Mouse (Mus musculus) heart, adult 2 months (tissue): ENCODE results near the gene Sec22a. TPM values are rescaled to one million over a fixed set of nuclear protein-coding genes. Genes with fewer than 3 reads are reported as not detected.
A peak's percentile ranks its signal among the peaks of the same experiment; 100 is the strongest.

Experiments
- DNase-seq, 2 experiments: peaks; one replicate each; pipeline ENCODE4 v3.0.0; 2021
- H3K27ac ChIP-seq: fragments of 200-600 bp; 2 replicates; pipeline ENCODE4 v1.8.1; 2022
- H3K27me3 ChIP-seq: fragments of 200-500 bp; 2 replicates; pipeline ENCODE4 v1.6.1; 2012; ENCODE audit warnings: mild to moderate bottlenecking, low read length, inconsistent platforms, mixed read lengths; ENCODE audit not compliant: control insufficient read depth, insufficient read depth
- H3K36me3 ChIP-seq: fragments of 200-500 bp; 2 replicates; pipeline ENCODE4 v1.6.1; 2012; ENCODE audit warnings: low read length, inconsistent platforms; ENCODE audit not compliant: control insufficient read depth, insufficient read depth
- H3K4me1 ChIP-seq: fragments of 200-500 bp; 2 replicates; pipeline ENCODE4 v1.6.1; 2011; ENCODE audit warnings: low read length; ENCODE audit not compliant: control insufficient read depth, insufficient read depth
- H3K4me3 ChIP-seq: fragments of 200-600 bp; 2 replicates; pipeline ENCODE4 v1.8.1; 2022
- H3K79me2 ChIP-seq: fragments of 200-500 bp; replicated peaks from 2 replicates; pipeline ENCODE4 v1.6.1; 2012; ENCODE audit warnings: mild to moderate bottlenecking, inconsistent platforms, low read length, moderate library complexity, mixed read lengths; ENCODE audit not compliant: control insufficient read depth, insufficient read depth
- H3K9ac ChIP-seq: fragments of 200-500 bp; 2 replicates; pipeline ENCODE4 v1.6.1; 2012; ENCODE audit warnings: low read depth, mild to moderate bottlenecking, control low read depth, inconsistent platforms, low read length, mixed read lengths
- CTCF ChIP-seq: fragments of 200-600 bp; IDR thresholded peaks from 2 replicates; pipeline ENCODE4 v1.8.1; 2022; ENCODE audit warnings: antibody characterized with exemption, mild to moderate bottlenecking, moderate library complexity
- EP300 ChIP-seq: fragments of 200-500 bp; IDR thresholded peaks from 2 replicates; pipeline ENCODE4 v1.6.1; 2011; ENCODE audit warnings: low read depth, low read length, control low read depth; ENCODE audit not compliant: insufficient read depth
- POLR2A ChIP-seq: fragments of 200-500 bp; IDR thresholded peaks from 2 replicates; pipeline ENCODE4 v1.6.1; 2011; ENCODE audit warnings: mild to moderate bottlenecking, low read depth, low read length, control low read depth; ENCODE audit not compliant: insufficient read depth
- WGBS: fragments of 180-500 bp; shearing (Covaris S2); methylation state at CpG from one replicate; pipeline ENCODE4 v1.1.7; 2018; 5-methylcytosine and 5-hydroxymethylcytosine counted together
- intact Hi-C: fragments of 180-260 bp; cut with DNase I; formaldehyde crosslinking; loops from one replicate; pipeline ENCODE4 v1.15.1; 2025
- polyA plus RNA-seq: library from polyadenylated mRNA; depleted of rRNA; stranded (reverse); fragments of >200 nt; gene quantifications from 2 replicates; pipeline ENCODE4 v1.2.3, GENCODE M21; 2012
- total RNA-seq, 2 experiments: library from RNA; stranded (reverse); gene quantifications; 2 replicates each; pipeline ENCODE4 v1.2.3; 2021

Sec22a gene
- total and polyA plus RNA-seq, 3 experiments, result 10.3 to 17.6 (median 12.0) TPM

GRCm38 (mm10) chr16:35319335-35319734 lies 44.4 kb downstream of the Sec22a start:
- no peaks in the 10 kb centered on the region for H3K27me3 ChIP-seq
- H3K36me3 ChIP-seq, result 0 out of 2 replicates have a peak, but pooled peaks cover 3% of the 10 kb centered on the region
- DNase-seq, result no peak
- H3K27ac ChIP-seq, result no peak overlapping the region
- intact Hi-C loops, result loop anchor here (1.0 to 5.0 kb wide), 3 partner anchors 223 to 498 kb away; partner anchors contain the start of gene Sema5b
- no peak overlapping the region for H3K4me3 ChIP-seq
- WGBS, result 25% methylated on average over 4 of the region's 4 CpGs
- TF ChIP-seq POLR2A (no peak), EP300 (no peak), CTCF (peak; percentile 77)
- H3K9ac ChIP-seq, result no peak overlapping the region
- H3K4me1 ChIP-seq, result no peaks in the 10 kb centered on the region; the same call in 1 of the 2 replicates
- H3K79me2 ChIP-seq, result no peaks in the 10 kb centered on the region

DNA sequence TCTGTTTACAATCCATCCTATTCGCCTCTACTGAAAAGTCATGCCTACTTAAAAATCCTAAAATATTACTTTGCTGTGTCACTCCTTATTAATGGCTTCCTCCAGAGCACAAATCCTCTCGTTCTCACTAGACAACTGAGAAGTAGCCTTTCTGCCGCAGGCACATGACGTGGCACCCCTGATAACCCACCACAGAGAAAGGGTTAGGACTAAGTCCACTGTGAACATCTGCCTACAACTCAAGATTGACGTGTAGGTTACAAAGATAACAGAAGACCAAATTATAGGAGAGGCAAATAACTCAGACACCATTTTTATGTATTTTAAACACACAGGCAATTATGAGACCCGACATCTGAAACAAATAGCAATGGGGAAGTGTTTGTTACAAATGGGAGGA lies 45.3 kb downstream of the Sec22a start:
- Histone ChIP-seq H3K36me3 (0 out of 2 replicates have a peak, but pooled peaks cover 3% of the 10 kb centered on the region), H3K79me2 (no peaks in the 10 kb centered on the region), H3K9ac (no peak overlapping the region), H3K4me1 (no peaks in the 10 kb centered on the region; the same call in 1 of the 2 replicates), H3K4me3 (no peak overlapping the region), H3K27me3 (no peaks in the 10 kb centered on the region), H3K27ac (no peak overlapping the region)
- intact Hi-C loops, result loop anchor here (2.0 to 5.0 kb wide), 2 partner anchors 224 to 310 kb away; partner anchors contain the start of gene Sema5b
- no peak for TF ChIP-seq CTCF
- no peak for TF ChIP-seq EP300
- TF ChIP-seq POLR2A, result no peak
- no peak for DNase-seq
- 84% methylated on average over 6 of the region's 6 CpGs for WGBS

- no peak overlapping the region for H3K9ac ChIP-seq
- no peaks in the 10 kb centered on the region for H3K27me3 ChIP-seq
- no peak for DNase-seq
- intact Hi-C loops, result loop anchor here (5.0 kb wide), 1 partner anchor 225 kb away; the partner anchor contains the start of gene Sema5b
- 81% methylated on average over 5 of the region's 5 CpGs for WGBS
- no peak overlapping the region for H3K4me3 ChIP-seq
- no peaks in the 10 kb centered on the region; the same call in 1 of the 2 replicates for H3K4me1 ChIP-seq
- TF ChIP-seq CTCF (no peak), EP300 (no peak), POLR2A (no peak)
- H3K36me3 ChIP-seq, result 0 out of 2 replicates have a peak, but pooled peaks cover 3% of the 10 kb centered on the region
- no peaks in the 10 kb centered on the region for H3K79me2 ChIP-seq
- H3K27ac ChIP-seq, result no peak overlapping the region
Measured at GRCm38 (mm10) chr16:35317460-35317859, 46.3 kb downstream of the Sec22a start.

- intact Hi-C loops, result loop anchor here (5.0 kb wide), 1 partner anchor 225 kb away; the partner anchor contains the start of gene Sema5b
- no peak for DNase-seq
- no peak for TF ChIP-seq CTCF
- TF ChIP-seq POLR2A, result no peak
- TF ChIP-seq EP300, result no peak
- Histone ChIP-seq H3K9ac (no peak overlapping the region), H3K27me3 (no peaks in the 10 kb centered on the region), H3K4me1 (no peaks in the 10 kb centered on the region; the same call in 1 of the 2 replicates), H3K79me2 (no peaks in the 10 kb centered on the region), H3K27ac (no peak overlapping the region), H3K4me3 (no peak overlapping the region), H3K36me3 (0 out of 2 replicates have a peak, but pooled peaks cover 3% of the 10 kb centered on the region)
Measured at GRCm38 (mm10) chr16:35316856-35317264, 46.9 kb downstream of the Sec22a start.

- intact Hi-C loops, result loop anchor here (5.0 kb wide), 1 partner anchor 227 kb away; the partner anchor contains the start of gene Sema5b
- no peak for TF ChIP-seq EP300
- no peak for TF ChIP-seq CTCF
- no peak for TF ChIP-seq POLR2A
- 50% methylated on average over 3 of the region's 3 CpGs for WGBS
- Histone ChIP-seq H3K4me1 (peaks cover 2% of the 10 kb centered on the region; the same call in 1 of the 2 replicates), H3K36me3 (0 out of 2 replicates have a peak, but pooled peaks cover 3% of the 10 kb centered on the region), H3K27ac (no peak overlapping the region), H3K27me3 (no peaks in the 10 kb centered on the region), H3K79me2 (no peaks in the 10 kb centered on the region), H3K9ac (no peak overlapping the region), H3K4me3 (no peak overlapping the region)
- DNase-seq, result no peak
Measured at GRCm38 (mm10) chr16:35315496-35315895, 48.2 kb downstream of the Sec22a start.

DNA sequence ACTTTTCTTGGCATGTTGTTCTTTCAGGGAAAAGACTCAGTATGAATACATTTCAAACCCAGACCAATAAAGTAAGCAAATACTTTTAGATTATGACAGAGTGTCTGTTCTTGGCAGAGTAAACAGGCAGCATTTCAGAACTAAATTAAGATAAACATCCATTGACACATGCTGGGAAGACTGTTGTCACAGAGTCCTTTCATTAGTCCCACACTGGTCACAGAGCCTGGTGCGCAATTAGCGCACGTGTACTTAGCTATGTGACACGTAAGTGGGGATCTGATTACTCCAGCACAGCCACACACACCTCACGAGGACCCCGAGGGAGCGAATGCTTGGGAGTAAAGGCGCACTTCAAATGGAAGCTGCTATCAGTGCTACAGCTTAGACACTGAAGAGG lies 52.1 kb downstream of the Sec22a start:
- no peak overlapping the region for H3K27ac ChIP-seq
- H3K4me3 ChIP-seq, result no peak overlapping the region
- H3K79me2 ChIP-seq, result no peaks in the 10 kb centered on the region
- peaks cover 3% of the 10 kb centered on the region for H3K4me1 ChIP-seq
- no peak overlapping the region for H3K9ac ChIP-seq
- WGBS, result 73% methylated on average over 8 of the region's 8 CpGs
- TF ChIP-seq CTCF, result no peak
- TF ChIP-seq POLR2A, result no peak
- TF ChIP-seq EP300, result no peak
- intact Hi-C loops, result no loop called here
- H3K36me3 ChIP-seq, result 0 out of 2 replicates have a peak, but pooled peaks cover 3% of the 10 kb centered on the region
- DNase-seq, result no peak
- no peaks in the 10 kb centered on the region for H3K27me3 ChIP-seq
